Mouse (Mus musculus) C2C12 (cell line): ENCODE results near the gene Zfp277.

Experiments
- CEBPB ChIP-seq: IDR thresholded peaks from one replicate; pipeline ENCODE4 v1.6.1; 2011; ENCODE audit warnings: low read depth, mild to moderate bottlenecking, control low read depth, moderate library complexity
- CTCF ChIP-seq: IDR thresholded peaks from one replicate; pipeline ENCODE4 v1.5.1; 2011; ENCODE audit not compliant: control insufficient read depth, insufficient read depth, insufficient read length
- FOSL1 ChIP-seq: IDR thresholded peaks from one replicate; pipeline ENCODE4 v1.8.0; 2011; ENCODE audit warnings: mild to moderate bottlenecking, low read length; ENCODE audit not compliant: poor library complexity, insufficient read depth, severe bottlenecking
- MAX ChIP-seq: IDR thresholded peaks from one replicate; pipeline ENCODE4 v1.6.1; 2011; ENCODE audit warnings: mild to moderate bottlenecking, control low read depth
- USF1 ChIP-seq: IDR thresholded peaks from one replicate; pipeline ENCODE4 v1.6.1; 2011; ENCODE audit warnings: low read depth, mild to moderate bottlenecking, control low read depth, moderate library complexity

DNA sequence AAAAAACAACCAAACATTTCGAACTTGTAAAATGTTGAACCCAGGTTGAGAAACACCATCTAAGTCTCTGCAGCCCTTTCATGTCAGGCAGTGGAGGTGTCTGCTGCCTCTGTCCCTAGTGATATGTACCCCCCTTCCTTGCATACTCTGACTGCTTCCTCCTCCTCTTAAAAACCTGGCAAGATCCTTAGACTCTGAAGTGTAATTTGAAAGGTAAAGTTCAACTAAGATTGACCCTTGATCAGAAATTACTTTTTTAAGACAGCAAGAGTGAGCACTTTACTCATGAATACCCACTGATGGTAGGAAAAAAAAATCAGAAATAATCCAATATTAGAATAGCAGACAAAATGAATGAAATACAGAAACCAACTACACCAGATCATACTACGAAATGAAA lies 46.3 kb downstream of the Zfp277 start:
- TF ChIP-seq CTCF: no peak
- no peak for TF ChIP-seq MAX
- no peak for TF ChIP-seq USF1
- TF ChIP-seq CEBPB: no peak
- TF ChIP-seq FOSL1: no peak
